Mouse (Mus musculus) liver, embryonic 14.5 days (tissue): ENCODE measurements at regions not wholly inside any gene's neighbourhood (a gene's known extent, or its start where the extent isn't known, plus 50 kb on each side); places are given as distances from the start of the nearest gene placed in this dataset.

Experiments
- ATAC-seq: fragments of 200-750 bp; cut with Nextera tagmentation; 2 replicates; pipeline ENCODE4 v1.8.0; 2017; ENCODE audit warnings: moderate number of reproducible peaks, mild to moderate bottlenecking, moderate library complexity; ENCODE audit not compliant: insufficient read depth
- DNase-seq, 3 experiments: peaks; one replicate each; pipeline ENCODE4 v3.0.0-alpha.2; 2012 to 2013; ENCODE audit warnings: low read depth in 3 of 3, low spot score in 3 of 3
- H3K27ac ChIP-seq: fragments of 300-500 bp; sonication (generic); 2 replicates; pipeline ENCODE4 v1.5.1; 2014; ENCODE audit warnings: moderate library complexity, mild to moderate bottlenecking, control low read depth, inconsistent platforms
- H3K27me3 ChIP-seq: fragments of 300-500 bp; sonication (generic); 2 replicates; pipeline ENCODE4 v1.6.1; 2014; ENCODE audit warnings: mild to moderate bottlenecking, low read length, moderate library complexity; ENCODE audit not compliant: control insufficient read depth, insufficient read depth
- H3K36me3 ChIP-seq: fragments of 300-500 bp; sonication (generic); replicated peaks from 2 replicates; pipeline ENCODE4 v1.6.1; 2014; ENCODE audit warnings: low read depth; ENCODE audit not compliant: control insufficient read depth, insufficient read depth
- H3K4me1 ChIP-seq, 2 experiments: fragments of 200-500 bp in 1 of 2; fragments of 300-500 bp in 1 of 2; sonication (generic) in 1 of 2; replicated peaks; 2 replicates each; pipeline ENCODE4 v1.6.1; 2012 to 2014; ENCODE audit warnings: antibody characterized with exemption in 1 of 2, inconsistent platforms in 1 of 2, low read length in 1 of 2; ENCODE audit not compliant: control insufficient read depth in 2 of 2, insufficient read depth in 2 of 2
- H3K4me2 ChIP-seq: fragments of 300-500 bp; sonication (generic); 2 replicates; pipeline ENCODE4 v1.6.1; 2014; ENCODE audit warnings: low read depth, mild to moderate bottlenecking, control low read depth, moderate library complexity
- H3K4me3 ChIP-seq, 2 experiments: fragments of 200-500 bp in 1 of 2; fragments of 300-500 bp in 1 of 2; sonication (generic) in 1 of 2; 2 replicates each; pipeline ENCODE4 v1.5.1; 2012 to 2014; ENCODE audit warnings: low read depth in 2 of 2, low read length in 2 of 2, mild to moderate bottlenecking in 2 of 2, control low read depth in 1 of 2, inconsistent platforms in 1 of 2, moderate library complexity in 1 of 2; ENCODE audit not compliant: insufficient read depth in 1 of 2
- H3K9ac ChIP-seq: fragments of 300-500 bp; sonication (generic); replicated peaks from 2 replicates; pipeline ENCODE4 v1.6.1; 2014; ENCODE audit warnings: mild to moderate bottlenecking, control low read depth, moderate library complexity
- H3K9me3 ChIP-seq: fragments of 300-500 bp; sonication (generic); 2 replicates; pipeline ENCODE4 v1.6.1; 2016; ENCODE audit warnings: low read length, mixed read lengths; ENCODE audit not compliant: control insufficient read depth
- CTCF ChIP-seq: IDR thresholded peaks from 2 replicates; pipeline ENCODE4 v1.5.1; 2016; ENCODE audit warnings: antibody characterized with exemption, low read depth, control low read depth
- EP300 ChIP-seq: IDR thresholded peaks from 2 replicates; pipeline ENCODE4 v1.6.1; 2016; ENCODE audit warnings: antibody characterized with exemption, low read depth
- WGBS: fragments of 180-500 bp; shearing (Covaris S2); extraction: QIAGEN DNeasy Blood & Tissue Kit; methylation state at CpG from one replicate; pipeline ENCODE4 v1.1.7; 2014; ENCODE audit not compliant: insufficient replicate concordance; 5-methylcytosine and 5-hydroxymethylcytosine counted together

DNA sequence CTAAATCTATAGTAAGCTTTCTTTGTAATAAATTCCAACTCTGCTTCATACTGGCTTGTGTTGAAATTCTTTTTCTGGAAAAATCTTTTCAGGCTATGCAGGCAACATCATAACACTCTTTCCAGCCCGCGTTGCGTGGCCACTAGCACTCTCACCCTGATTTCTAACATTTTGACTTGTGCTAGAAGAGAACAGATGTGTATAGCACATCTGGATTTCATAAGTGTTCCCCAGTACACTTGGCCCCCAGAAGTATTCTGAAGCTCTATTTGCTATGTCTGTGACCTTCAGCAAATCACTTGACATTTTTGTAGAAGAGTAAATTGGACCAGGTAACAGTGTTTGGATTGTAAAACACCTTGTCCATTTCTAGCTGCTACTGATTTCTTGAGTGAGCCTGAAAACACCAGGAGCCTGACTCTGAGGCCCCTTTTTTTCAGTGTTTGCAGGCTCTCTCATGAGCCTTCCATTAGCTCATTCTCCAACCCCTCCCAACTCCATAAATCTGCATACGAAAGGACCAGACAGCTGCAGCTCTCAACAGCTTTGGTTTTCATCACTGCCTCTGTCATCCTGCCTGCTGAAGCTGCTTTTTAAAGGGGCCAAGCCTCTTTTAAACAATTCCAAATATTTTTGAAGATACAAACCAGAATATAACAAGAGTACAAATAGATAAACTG, 747.0 kb downstream of the Cypt12 start:
- H3K27me3 ChIP-seq: no peaks in the 10 kb centered on the region
- no peak for ATAC-seq
- H3K4me3 ChIP-seq: no peak overlapping the region
- no peak overlapping the region for H3K27ac ChIP-seq
- H3K36me3 ChIP-seq: no peaks in the 10 kb centered on the region
- H3K9ac ChIP-seq: no peak overlapping the region
- H3K4me1 ChIP-seq: no peaks in the 10 kb centered on the region
- H3K9me3 ChIP-seq: no peaks in the 10 kb centered on the region
- no peak for DNase-seq
- TF ChIP-seq CTCF (no peak), EP300 (no peak)
- WGBS: 69% methylated on average over 4 of the region's 4 CpGs
- H3K4me2 ChIP-seq: no peak overlapping the region

DNA sequence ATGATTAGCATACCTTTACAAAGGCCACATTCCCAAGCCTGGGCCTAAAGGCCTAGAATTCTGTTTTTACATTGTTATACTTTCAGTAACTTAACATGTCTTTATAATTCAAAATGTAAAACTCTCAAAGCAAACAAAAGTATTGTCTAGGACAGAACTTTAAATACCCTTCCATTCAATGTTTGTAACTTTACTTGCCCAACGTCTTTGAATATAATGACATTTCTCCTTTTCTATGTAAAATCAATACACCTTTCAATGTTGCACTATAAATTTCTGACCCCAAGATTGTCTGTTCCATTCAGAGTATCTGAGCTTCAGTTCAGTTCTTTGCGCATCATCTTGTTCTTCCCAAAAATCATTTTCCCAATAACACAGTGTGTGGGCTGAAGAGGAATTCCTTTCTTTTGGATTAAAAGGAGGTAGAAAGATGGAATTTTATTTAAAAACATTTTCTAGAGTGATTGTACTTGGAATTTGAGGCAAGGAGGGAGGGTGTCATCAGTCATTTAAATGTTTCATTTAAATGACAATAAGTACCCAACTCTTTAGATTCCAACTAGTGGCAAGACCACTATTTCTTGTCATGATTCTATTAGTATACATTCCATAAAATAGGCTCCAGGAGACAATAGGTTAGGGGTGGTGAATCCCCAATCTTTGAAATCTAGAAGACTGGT, 748.9 kb downstream of the Cypt12 start:
- no peaks in the 10 kb centered on the region for H3K9me3 ChIP-seq
- no peaks in the 10 kb centered on the region for H3K36me3 ChIP-seq
- no peaks in the 10 kb centered on the region for H3K27me3 ChIP-seq
- H3K27ac ChIP-seq: no peak overlapping the region
- ATAC-seq (no peak), DNase-seq (no peak)
- TF ChIP-seq EP300 (no peak), CTCF (no peak)
- H3K9ac ChIP-seq: no peak overlapping the region
- no peaks in the 10 kb centered on the region for H3K4me1 ChIP-seq
- WGBS: 67% methylated on average over 2 of the region's 2 CpGs
- H3K4me2 ChIP-seq: no peak overlapping the region
- no peak overlapping the region for H3K4me3 ChIP-seq

DNA sequence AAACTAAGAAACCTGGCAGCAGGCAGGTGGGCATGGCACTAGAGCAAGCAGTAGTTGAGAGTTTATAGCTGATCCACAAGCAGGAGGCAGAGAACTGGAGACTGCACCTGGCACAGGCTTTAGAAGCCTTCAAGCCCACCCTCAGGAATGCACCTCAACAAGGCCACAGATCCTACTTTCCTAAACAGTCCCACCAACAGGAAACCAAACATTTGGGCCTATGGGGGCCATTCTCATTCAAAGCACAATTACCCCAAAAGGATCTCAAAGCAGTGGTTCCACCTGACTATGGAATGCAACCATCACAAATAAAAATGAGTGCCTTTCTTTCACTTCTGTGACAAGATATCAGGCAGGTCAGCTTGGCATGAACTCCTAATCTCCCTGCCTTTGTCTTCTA, 749.9 kb downstream of the Cypt12 start:
- no peak overlapping the region for H3K4me2 ChIP-seq
- no peak for TF ChIP-seq EP300
- no peak for TF ChIP-seq CTCF
- no peak overlapping the region for H3K4me3 ChIP-seq
- no peak for ATAC-seq
- H3K27me3 ChIP-seq: no peaks in the 10 kb centered on the region
- no peak overlapping the region for H3K9ac ChIP-seq
- H3K36me3 ChIP-seq: no peaks in the 10 kb centered on the region
- no peaks in the 10 kb centered on the region for H3K9me3 ChIP-seq
- no peak overlapping the region for H3K27ac ChIP-seq
- no peak for DNase-seq
- H3K4me1 ChIP-seq: no peaks in the 10 kb centered on the region

DNA sequence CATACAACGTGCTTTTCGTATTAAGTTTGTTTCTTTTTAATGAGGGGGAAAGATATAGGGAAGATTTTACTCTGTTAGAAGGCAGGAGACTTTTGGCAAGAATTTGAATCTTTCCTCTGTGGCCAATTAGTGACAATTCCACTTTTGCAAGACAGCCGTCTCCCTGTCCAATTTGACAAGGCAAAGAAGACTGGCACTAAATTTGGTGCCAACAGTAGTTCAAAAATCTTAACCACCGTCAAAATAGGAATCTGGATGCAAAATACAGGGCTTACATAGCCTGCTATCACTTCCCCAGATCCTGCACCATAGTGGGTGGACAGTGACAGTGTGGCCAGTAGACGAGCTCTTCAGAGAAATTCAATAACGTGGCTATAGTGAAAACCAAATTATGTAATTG, 757.0 kb downstream of the Cypt12 start:
- no peak for DNase-seq
- 58% methylated on average over 6 of the region's 6 CpGs for WGBS
- no peaks in the 10 kb centered on the region for H3K36me3 ChIP-seq

GRCm38 (mm10) chr3:18705756-18706155, 757.5 kb downstream of the Cypt12 start:
- ATAC-seq (no peak), DNase-seq (no peak)
- Histone ChIP-seq H3K4me3 (no peak overlapping the region), H3K36me3 (no peaks in the 10 kb centered on the region), H3K27ac (no peak overlapping the region), H3K9me3 (no peaks in the 10 kb centered on the region), H3K4me2 (no peak overlapping the region), H3K4me1 (no peaks in the 10 kb centered on the region), H3K9ac (no peak overlapping the region), H3K27me3 (no peaks in the 10 kb centered on the region)
- TF ChIP-seq CTCF (no peak), EP300 (no peak)
- 57% methylated on average over 9 of the region's 9 CpGs for WGBS

More for the DNA sequence above, 757.0 kb downstream of the Cypt12 start:
- Histone ChIP-seq H3K9ac (no peak overlapping the region), H3K9me3 (no peaks in the 10 kb centered on the region), H3K27ac (no peak overlapping the region), H3K4me3 (no peak overlapping the region), H3K27me3 (no peaks in the 10 kb centered on the region), H3K4me1 (no peaks in the 10 kb centered on the region), H3K4me2 (no peak overlapping the region)
- TF ChIP-seq EP300: no peak
- no peak for TF ChIP-seq CTCF
- ATAC-seq: no peak
